Mouse (Mus musculus): ENCODE results near the gene Vps37c. TPM values are rescaled to one million over a fixed set of nuclear protein-coding genes. Genes with fewer than 3 reads are reported as not detected.

The Vps37c gene
- total and polyA plus RNA-seq, 2 experiments from 2014 or later: 23.0 to 42.1 TPM

- no peak overlapping the region for H3K4me3 ChIP-seq (ENCODE audit: low read depth, low read length)
- H3K4me2 ChIP-seq (ENCODE audit: low read depth, low read length): no peak overlapping the region
- TF ChIP-seq CTCF (IDR thresholded peaks at IDR 0.05; ENCODE audit: low read depth): no peak
- TF ChIP-seq EP300 (IDR thresholded peaks at IDR 0.05; ENCODE audit: low read depth): no peak
- H3K4me1 ChIP-seq (ENCODE audit: control insufficient read depth, insufficient read depth): no peaks in the 10 kb centered on the region
- no peak for DNase-seq (ENCODE audit: low spot score)
- no peak overlapping the region for H3K9ac ChIP-seq (replicated peaks; ENCODE audit: low read depth, low read length)
- no peak overlapping the region for H3K27ac ChIP-seq (ENCODE audit: low read depth)
- H3K9me3 ChIP-seq (replicated peaks; ENCODE audit: control insufficient read depth, low read length): no peaks in the 10 kb centered on the region
- H3K27me3 ChIP-seq (ENCODE audit: control insufficient read depth, insufficient read depth, low read length): no peaks in the 10 kb centered on the region
- no peaks in the 10 kb centered on the region for H3K36me3 ChIP-seq (replicated peaks; ENCODE audit: control insufficient read depth, insufficient read depth, low read length)
- 56% methylated on average over 3 of the region's 3 CpGs for WGBS
- ATAC-seq (ENCODE audit: insufficient read depth, low read depth): no peak
Observed at GRCm38 (mm10) chr19:10665093-10665492, 23.4 kb upstream of the Vps37c start.

- Histone ChIP-seq H3K9me3 (replicated peaks; ENCODE audit: control insufficient read depth, low read length) (no peaks in the 10 kb centered on the region), H3K27ac (ENCODE audit: low read depth) (no peak overlapping the region), H3K9ac (replicated peaks; ENCODE audit: low read depth, low read length) (no peak overlapping the region), H3K4me1 (ENCODE audit: control insufficient read depth, insufficient read depth) (no peaks in the 10 kb centered on the region), H3K36me3 (replicated peaks; ENCODE audit: control insufficient read depth, insufficient read depth, low read length) (no peaks in the 10 kb centered on the region), H3K4me2 (ENCODE audit: low read depth, low read length) (no peak overlapping the region), H3K27me3 (ENCODE audit: control insufficient read depth, insufficient read depth, low read length) (no peaks in the 10 kb centered on the region), H3K4me3 (ENCODE audit: low read depth, low read length) (no peak overlapping the region)
- ATAC-seq (ENCODE audit: insufficient read depth, low read depth): peak; percentile 70
- WGBS: 16% methylated on average over 2 of the region's 2 CpGs
- peak; percentile 84 for TF ChIP-seq CTCF (IDR thresholded peaks at IDR 0.05; ENCODE audit: low read depth)
- no peak for TF ChIP-seq EP300 (IDR thresholded peaks at IDR 0.05; ENCODE audit: low read depth)
- peak; percentile 49 for DNase-seq (ENCODE audit: low spot score)
Observed at GRCm38 (mm10) chr19:10665499-10665898, 23.0 kb upstream of the Vps37c start.

GRCm38 (mm10) chr19:10671319-10671718, 17.2 kb upstream of the Vps37c start:
- TF ChIP-seq EP300 (IDR thresholded peaks at IDR 0.05; ENCODE audit: low read depth) (no peak), CTCF (IDR thresholded peaks at IDR 0.05; ENCODE audit: low read depth) (no peak)
- no peak overlapping the region for H3K27ac ChIP-seq (ENCODE audit: low read depth)
- H3K4me2 ChIP-seq (ENCODE audit: low read depth, low read length): no peak overlapping the region
- WGBS: 79% methylated on average over 4 of the region's 4 CpGs
- H3K36me3 ChIP-seq (replicated peaks; ENCODE audit: control insufficient read depth, insufficient read depth, low read length): no peaks in the 10 kb centered on the region
- ATAC-seq (ENCODE audit: insufficient read depth, low read depth): no peak
- H3K4me3 ChIP-seq (ENCODE audit: low read depth, low read length): no peak overlapping the region
- no peak for DNase-seq (ENCODE audit: low spot score)
- no peaks in the 10 kb centered on the region for H3K27me3 ChIP-seq (ENCODE audit: control insufficient read depth, insufficient read depth, low read length)
- no peaks in the 10 kb centered on the region for H3K4me1 ChIP-seq (ENCODE audit: control insufficient read depth, insufficient read depth)
- no peaks in the 10 kb centered on the region for H3K9me3 ChIP-seq (replicated peaks; ENCODE audit: control insufficient read depth, low read length)
- no peak overlapping the region for H3K9ac ChIP-seq (replicated peaks; ENCODE audit: low read depth, low read length)

- Histone ChIP-seq H3K27ac (ENCODE audit: low read depth) (no peak overlapping the region), H3K4me1 (ENCODE audit: control insufficient read depth, insufficient read depth) (no peaks in the 10 kb centered on the region), H3K27me3 (ENCODE audit: control insufficient read depth, insufficient read depth, low read length) (no peaks in the 10 kb centered on the region), H3K4me3 (ENCODE audit: low read depth, low read length) (no peak overlapping the region), H3K9me3 (replicated peaks; ENCODE audit: control insufficient read depth, low read length) (no peaks in the 10 kb centered on the region), H3K4me2 (ENCODE audit: low read depth, low read length) (no peak overlapping the region), H3K36me3 (replicated peaks; ENCODE audit: control insufficient read depth, insufficient read depth, low read length) (no peaks in the 10 kb centered on the region), H3K9ac (replicated peaks; ENCODE audit: low read depth, low read length) (no peak overlapping the region)
- WGBS: 67% methylated on average over 9 of the region's 9 CpGs
- no peak for ATAC-seq (ENCODE audit: insufficient read depth, low read depth)
- no peak for TF ChIP-seq CTCF (IDR thresholded peaks at IDR 0.05; ENCODE audit: low read depth)
- TF ChIP-seq EP300 (IDR thresholded peaks at IDR 0.05; ENCODE audit: low read depth): no peak
- DNase-seq (ENCODE audit: low spot score): no peak
Observed at GRCm38 (mm10) chr19:10671854-10672417, 16.6 kb upstream of the Vps37c start.

- 67% methylated on average over 1 of the region's 1 CpGs for WGBS
- no peak for DNase-seq (ENCODE audit: low spot score)
- no peaks in the 10 kb centered on the region for H3K27me3 ChIP-seq (ENCODE audit: control insufficient read depth, insufficient read depth, low read length)
- H3K27ac ChIP-seq (ENCODE audit: low read depth): no peak overlapping the region
- ATAC-seq (ENCODE audit: insufficient read depth, low read depth): no peak
- H3K4me1 ChIP-seq (ENCODE audit: control insufficient read depth, insufficient read depth): no peaks in the 10 kb centered on the region
- no peaks in the 10 kb centered on the region for H3K9me3 ChIP-seq (replicated peaks; ENCODE audit: control insufficient read depth, low read length)
- TF ChIP-seq EP300 (IDR thresholded peaks at IDR 0.05; ENCODE audit: low read depth): no peak
- no peak for TF ChIP-seq CTCF (IDR thresholded peaks at IDR 0.05; ENCODE audit: low read depth)
- no peak overlapping the region for H3K9ac ChIP-seq (replicated peaks; ENCODE audit: low read depth, low read length)
- H3K4me2 ChIP-seq (ENCODE audit: low read depth, low read length): no peak overlapping the region
- H3K36me3 ChIP-seq (replicated peaks; ENCODE audit: control insufficient read depth, insufficient read depth, low read length): no peaks in the 10 kb centered on the region
- H3K4me3 ChIP-seq (ENCODE audit: low read depth, low read length): no peak overlapping the region
Observed at GRCm38 (mm10) chr19:10673275-10673674, 15.3 kb upstream of the Vps37c start.

GRCm38 (mm10) chr19:10676656-10677055, 11.9 kb upstream of the Vps37c start:
- no peaks in the 10 kb centered on the region for H3K4me1 ChIP-seq (ENCODE audit: control insufficient read depth, insufficient read depth)
- no peak overlapping the region for H3K4me2 ChIP-seq (ENCODE audit: low read depth, low read length)
- H3K27ac ChIP-seq (ENCODE audit: low read depth): no peak overlapping the region
- no peaks in the 10 kb centered on the region for H3K27me3 ChIP-seq (ENCODE audit: control insufficient read depth, insufficient read depth, low read length)
- ATAC-seq (ENCODE audit: insufficient read depth, low read depth) (no peak), DNase-seq (ENCODE audit: low spot score) (no peak)
- no peaks in the 10 kb centered on the region for H3K9me3 ChIP-seq (replicated peaks; ENCODE audit: control insufficient read depth, low read length)
- H3K9ac ChIP-seq (replicated peaks; ENCODE audit: low read depth, low read length): no peak overlapping the region
- TF ChIP-seq EP300 (IDR thresholded peaks at IDR 0.05; ENCODE audit: low read depth) (no peak), CTCF (IDR thresholded peaks at IDR 0.05; ENCODE audit: low read depth) (no peak)
- WGBS: 81% methylated on average over 16 of the region's 16 CpGs
- H3K36me3 ChIP-seq (replicated peaks; ENCODE audit: control insufficient read depth, insufficient read depth, low read length): no peaks in the 10 kb centered on the region
- no peak overlapping the region for H3K4me3 ChIP-seq (ENCODE audit: low read depth, low read length)

All from heart, postnatal 0 days (tissue).